Mouse (Mus musculus) cerebellum, adult 8-10 months (tissue): ENCODE data around the gene Pde4d.
A peak's percentile ranks its signal among the peaks of the same experiment; 100 is the strongest.

Experiments
- DNase-seq: peaks from one replicate; pipeline ENCODE4 v3.0.0; 2022

The Pde4d gene

DNA sequence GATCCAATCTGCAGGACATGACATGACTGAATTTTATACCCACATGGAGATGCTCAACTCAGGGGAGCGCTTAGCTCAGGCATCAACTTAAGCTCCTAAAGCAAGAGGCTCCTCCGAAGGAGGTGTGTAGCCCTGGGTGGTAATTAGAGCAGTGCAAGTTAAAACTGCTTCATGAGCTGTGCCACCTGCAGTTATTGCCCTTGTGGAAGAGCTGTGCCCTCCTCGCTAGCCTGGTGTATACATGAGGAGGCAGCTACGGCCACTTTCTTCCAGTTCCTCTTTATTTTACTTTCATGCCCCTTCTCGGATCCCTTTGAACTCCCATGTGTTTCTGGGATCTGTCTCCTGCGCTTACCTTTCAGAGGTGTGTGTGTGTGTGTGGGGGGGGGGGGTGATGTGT, 1358.3 kb downstream of the Pde4d start:
- no peak for DNase-seq

- no peak for DNase-seq
Observed at GRCm38 (mm10) chr13:109808946-109809345, 1359.2 kb downstream of the Pde4d start.

- no peak for DNase-seq
Observed at GRCm38 (mm10) chr13:109809646-109810045, 1359.9 kb downstream of the Pde4d start.

GRCm38 (mm10) chr13:109813924-109814323, 1364.2 kb downstream of the Pde4d start:
- no peak for DNase-seq

- no peak for DNase-seq
Observed at GRCm38 (mm10) chr13:109819071-109819470, 1369.3 kb downstream of the Pde4d start.

GRCm38 (mm10) chr13:109820141-109820540, 1370.4 kb downstream of the Pde4d start:
- DNase-seq: no peak

- DNase-seq: no peak
Observed at GRCm38 (mm10) chr13:109820866-109821265, 1371.1 kb downstream of the Pde4d start.

DNA sequence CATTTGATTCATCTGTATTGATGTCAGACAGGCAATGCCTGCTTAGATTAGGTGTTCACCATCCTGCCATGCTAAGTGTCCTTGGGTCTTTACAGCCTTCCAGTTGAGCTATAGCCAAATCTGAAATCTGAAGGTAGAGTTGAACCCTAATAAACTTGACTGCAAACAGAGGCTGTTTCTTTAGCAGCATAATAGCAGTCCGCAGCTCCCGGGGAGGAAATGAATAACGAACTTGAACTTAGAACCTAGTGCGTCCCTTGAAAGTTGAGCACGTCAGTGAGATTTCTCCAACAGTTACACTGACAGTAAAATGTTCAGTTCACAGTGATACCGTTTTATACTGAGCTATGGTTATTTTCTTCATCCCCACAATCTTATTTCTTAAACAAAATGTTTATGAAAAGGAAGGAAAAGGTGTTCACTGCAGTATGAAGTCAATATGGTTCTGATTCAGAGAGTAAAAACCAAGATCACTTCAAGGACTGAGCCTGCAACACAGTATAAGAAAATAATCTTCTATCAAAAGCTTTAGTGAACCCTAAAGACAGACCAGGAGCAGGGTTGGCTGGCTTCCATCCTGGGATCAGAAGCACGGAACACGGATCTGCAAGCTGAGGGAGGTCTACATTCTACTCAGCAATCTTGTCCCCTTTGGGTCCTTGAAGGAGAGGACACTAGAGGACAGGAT, 1372.1 kb downstream of the Pde4d start:
- no peak for DNase-seq

DNA sequence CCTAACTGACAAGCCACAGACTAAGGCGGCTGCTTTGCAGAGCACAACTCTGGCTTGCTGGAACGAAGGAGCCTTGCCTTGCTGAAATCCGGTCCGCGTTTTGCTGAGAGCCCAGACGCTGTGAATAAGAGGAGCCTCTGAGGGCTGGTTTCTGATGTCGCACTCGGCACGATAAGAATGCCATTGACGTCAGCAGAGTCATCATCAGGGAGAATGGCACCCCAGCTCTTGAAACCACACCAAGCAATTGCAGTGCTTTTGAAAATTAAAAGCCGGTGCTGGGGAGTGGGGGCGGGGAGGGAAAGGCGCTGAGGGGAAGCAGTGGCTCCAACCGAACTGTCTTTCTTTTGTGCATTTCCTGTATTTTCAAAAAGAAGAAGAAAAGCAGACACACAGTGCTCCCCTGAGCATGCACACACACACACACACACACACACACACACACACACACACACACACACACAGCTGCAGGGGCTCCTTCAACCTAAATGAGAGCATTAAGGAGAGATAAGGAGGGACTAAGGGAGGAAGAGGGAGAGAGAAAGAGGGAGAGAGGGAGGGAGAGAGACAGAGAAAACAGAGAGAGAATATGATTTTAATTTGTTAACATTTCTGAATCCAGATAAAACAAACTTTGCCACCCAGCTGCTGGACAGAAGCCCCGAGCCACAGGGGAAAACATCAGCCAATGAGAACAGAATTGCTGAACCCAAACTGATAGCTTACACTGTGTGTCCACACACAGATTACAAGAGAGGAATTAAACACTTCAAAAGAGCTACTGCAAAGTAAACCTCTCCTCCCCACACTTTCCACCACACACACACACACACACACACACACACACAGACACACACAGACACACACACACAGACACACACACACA, 1372.9 kb downstream of the Pde4d start:
- peak; percentile 93 for DNase-seq

DNA sequence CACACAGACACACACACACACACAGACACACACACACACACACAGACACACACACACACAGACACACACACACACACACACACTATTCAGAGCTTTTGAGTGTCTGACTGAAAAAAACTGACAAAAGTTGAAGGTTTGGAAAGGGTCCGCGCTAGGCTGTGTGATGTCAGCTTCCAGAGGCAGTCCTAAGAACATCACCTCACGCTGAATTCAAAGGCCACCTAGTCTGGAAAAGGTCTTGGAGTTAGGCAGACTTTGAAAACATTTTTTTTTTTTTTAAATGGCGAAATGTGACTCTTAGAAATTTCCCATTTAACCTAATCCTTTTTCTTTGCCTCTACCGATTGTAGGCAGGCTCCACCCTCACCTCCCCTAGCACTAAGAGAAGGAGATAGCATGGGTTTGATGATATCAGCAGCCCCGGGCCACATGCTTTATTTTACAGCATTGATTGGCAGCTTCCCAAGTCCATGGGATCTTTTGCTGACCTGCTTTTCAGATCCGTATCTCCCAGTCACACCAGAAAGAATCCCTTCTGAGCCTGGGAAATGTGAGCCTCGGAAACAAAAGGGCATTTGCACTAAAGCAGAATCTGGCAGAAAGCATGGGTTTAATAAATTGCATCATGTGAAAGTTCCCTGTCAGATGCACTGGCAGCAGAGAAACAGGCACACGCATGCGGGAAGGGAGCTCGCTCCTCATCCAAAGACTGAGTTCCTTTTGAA, 1373.7 kb downstream of the Pde4d start:
- peak; percentile 58 for DNase-seq

DNA sequence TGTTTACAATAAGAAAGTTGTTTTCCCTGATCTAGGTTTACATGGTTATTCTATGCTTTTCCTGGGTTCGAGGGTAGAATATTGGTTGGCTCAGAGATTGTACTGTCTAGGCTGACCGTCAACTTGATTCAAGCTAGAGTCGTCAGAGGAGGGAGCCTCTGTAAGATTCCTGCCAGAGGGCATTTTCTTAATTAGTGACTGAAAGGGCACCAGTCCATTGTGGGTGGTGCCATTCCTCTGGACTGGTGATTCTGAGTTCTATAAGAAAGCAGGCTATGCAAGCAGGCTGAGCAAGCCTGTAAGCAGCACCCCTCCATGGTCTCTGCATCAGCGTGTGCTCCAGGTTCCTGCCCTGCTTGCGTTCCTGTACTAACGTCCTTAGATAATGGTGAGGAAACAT, 1376.1 kb downstream of the Pde4d start:
- no peak for DNase-seq

GRCm38 (mm10) chr13:109827341-109827740, 1377.6 kb downstream of the Pde4d start:
- DNase-seq: no peak

DNA sequence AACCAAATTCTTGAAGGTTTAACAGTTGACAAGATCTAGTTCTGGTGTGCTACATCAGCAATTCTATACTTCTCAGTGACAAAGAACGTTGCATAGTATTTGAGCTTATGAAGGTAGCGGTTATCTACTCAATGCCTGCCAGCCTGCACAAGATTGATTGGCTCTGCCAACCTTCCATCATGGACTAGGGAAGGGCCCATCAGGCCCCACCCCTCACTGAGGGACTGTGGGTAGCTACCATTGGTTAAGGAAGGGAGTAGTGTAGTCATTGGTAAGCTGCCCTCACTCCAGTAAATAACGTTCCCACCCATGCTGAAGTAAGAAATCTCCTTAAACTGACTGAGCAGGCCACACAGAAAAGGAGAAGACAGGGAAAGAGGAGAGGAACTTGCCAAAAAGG, 1378.2 kb downstream of the Pde4d start:
- DNase-seq: no peak

- DNase-seq: no peak
Observed at GRCm38 (mm10) chr13:109829444-109829843, 1379.7 kb downstream of the Pde4d start.

DNA sequence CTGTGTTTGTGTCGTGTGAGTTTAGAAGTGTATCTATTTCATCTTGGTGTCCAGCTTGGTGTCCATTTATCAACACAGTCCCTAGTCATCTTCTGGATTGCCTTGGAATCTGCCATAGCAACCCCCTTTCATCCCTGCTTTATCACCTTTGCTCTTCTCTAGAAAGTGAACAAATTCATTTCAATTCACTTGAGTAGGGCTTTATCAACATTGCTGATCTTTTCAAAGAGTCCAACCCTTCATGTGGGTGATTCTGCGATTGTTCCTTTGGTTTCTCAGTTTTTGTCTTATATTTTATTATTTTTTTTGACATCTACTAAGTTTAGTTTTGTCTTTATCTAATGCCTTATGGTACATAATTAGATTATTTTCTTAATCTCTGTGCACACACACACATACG, 1385.2 kb downstream of the Pde4d start:
- DNase-seq: no peak

DNA sequence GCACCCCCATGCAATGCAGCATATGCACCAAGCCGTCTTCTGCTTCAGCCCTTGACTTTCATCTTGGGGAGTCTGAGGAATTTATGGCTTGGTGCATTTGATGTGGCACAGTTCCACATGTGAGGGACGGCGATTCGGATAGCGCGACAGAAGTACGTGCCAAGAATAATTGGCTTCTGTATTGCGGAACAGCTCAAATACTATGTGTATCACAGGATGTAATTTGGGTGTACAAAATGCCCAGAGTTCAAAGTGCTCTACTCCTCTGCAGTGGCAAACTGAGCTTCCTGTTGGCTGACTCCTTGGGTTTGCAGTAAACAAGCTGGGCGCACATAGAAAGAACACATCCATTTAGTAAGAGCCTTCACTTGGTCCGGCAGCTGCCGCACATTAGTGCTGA, 1387.7 kb downstream of the Pde4d start:
- DNase-seq: no peak

- DNase-seq: no peak
Observed at GRCm38 (mm10) chr13:109837921-109838320, 1388.2 kb downstream of the Pde4d start.

- DNase-seq: no peak
Observed at GRCm38 (mm10) chr13:109840251-109840650, 1390.5 kb downstream of the Pde4d start.

DNA sequence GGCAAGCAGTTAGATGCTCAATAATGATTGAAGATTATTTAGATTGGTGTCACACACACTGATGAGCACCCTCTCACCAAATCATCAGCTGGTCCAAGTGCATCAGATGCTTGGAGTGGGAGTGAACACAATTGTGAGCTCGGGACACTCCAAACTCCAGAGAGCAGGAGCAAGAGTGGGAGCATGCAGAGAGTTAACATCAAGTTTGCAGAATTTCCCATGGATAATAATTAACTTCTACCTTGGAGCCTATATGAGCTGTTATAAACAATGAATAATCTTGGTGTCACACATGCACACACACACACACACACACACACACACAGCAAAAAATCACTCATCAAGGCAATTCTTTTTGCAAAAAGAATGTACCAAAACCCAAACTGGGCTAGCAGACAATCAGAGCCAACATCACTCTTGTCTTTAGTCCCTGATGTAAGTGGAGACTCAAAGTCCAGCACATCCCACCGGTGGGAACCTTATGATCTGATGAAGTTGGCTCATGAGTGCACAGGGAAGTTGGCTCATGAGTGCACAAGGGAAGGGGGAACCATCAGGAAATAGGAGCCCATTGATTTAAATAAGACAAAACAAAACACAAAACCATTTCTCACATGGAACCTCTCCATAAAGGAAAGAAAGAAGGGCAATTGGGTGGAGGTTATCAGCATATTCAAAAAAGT, 1391.5 kb downstream of the Pde4d start:
- no peak for DNase-seq

- DNase-seq: no peak
Observed at GRCm38 (mm10) chr13:109842982-109843381, 1393.2 kb downstream of the Pde4d start.

GRCm38 (mm10) chr13:109844828-109845227, 1395.1 kb downstream of the Pde4d start:
- no peak for DNase-seq

- no peak for DNase-seq
Observed at GRCm38 (mm10) chr13:109863826-109864225, 1414.1 kb downstream of the Pde4d start.

GRCm38 (mm10) chr13:109864311-109864710, 1414.6 kb downstream of the Pde4d start:
- no peak for DNase-seq
